Mouse (Mus musculus) frontal cortex, postnatal 10 days (tissue): ENCODE measurements around the gene Tfdp2.
"Not testable (repeated sequence)": the region's sequence is repeated elsewhere in the genome, so short reads cannot be mapped to it uniquely, and the experiment has no call there.

ENCODE experiments used
- DNase-seq, 2 experiments: peaks; one replicate each; pipeline ENCODE4 v3.0.0; 2022; ENCODE audit warnings: low spot score in 2 of 2, mixed read lengths in 1 of 2

Gene Tfdp2

DNA sequence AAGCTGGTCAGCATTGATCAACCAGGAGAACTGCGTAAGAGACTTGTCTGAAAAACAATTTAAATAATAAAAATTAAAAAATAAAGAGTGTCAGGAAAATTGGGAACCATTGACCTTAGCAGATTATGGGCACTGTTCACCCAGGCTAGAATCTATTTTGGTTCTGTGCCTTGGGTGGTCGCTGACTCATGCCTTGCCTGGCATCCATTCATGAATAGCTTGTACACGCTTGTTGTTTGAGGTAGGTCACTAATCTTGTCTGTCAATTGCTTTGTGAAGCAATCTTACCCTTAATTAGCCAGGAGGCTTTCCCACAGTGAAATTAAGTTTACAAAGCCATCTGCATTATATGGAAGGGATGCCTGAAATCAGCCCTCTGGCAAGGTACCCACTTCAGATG, 112.7 kb downstream of the Tfdp2 start:
- DNase-seq, result no peak

- DNase-seq, result no peak
Observed at GRCm38 (mm10) chr9:96312074-96312473, 116.0 kb downstream of the Tfdp2 start.

DNA sequence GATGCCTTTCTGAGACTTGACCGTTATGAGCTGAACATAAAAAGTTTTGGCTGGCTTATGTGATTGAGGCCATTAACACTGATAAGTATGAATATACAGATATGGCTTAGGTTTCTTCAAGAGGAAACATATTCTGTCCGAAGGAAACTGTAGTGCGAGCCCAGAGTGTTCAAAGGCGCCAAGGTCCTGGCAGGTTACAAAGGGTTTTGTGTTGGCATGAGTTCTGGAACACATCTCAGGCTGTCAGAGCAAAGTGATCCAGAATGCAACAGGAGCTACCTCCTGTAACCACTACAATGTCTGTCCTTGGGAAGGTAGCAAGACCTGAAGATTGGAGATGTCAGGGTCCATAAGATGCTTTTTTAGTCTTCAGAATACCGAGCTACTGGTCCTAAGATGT, 123.3 kb downstream of the Tfdp2 start:
- DNase-seq, result no peak

DNA sequence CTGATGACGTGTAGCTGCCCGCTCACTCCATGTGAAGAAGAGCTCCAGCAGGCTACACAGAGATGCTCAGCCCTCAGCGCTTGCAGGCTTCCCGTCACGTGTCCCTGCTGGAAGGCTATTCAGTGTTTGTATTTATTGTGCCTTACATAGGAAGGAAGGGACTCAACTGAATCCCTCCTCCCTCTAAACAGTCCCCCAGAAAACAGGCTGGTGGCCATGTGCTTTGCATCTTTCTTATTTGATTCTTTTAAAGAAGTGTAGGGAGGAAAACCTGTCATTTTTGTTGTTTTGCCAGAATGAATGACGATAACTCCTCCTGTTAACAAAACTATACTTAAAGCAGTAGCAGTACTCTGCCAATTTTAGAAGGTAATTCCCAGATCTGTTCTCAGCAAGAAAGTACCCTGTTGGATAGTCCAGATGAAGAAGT, 124.5 kb downstream of the Tfdp2 start:
- DNase-seq, result no peak

DNA sequence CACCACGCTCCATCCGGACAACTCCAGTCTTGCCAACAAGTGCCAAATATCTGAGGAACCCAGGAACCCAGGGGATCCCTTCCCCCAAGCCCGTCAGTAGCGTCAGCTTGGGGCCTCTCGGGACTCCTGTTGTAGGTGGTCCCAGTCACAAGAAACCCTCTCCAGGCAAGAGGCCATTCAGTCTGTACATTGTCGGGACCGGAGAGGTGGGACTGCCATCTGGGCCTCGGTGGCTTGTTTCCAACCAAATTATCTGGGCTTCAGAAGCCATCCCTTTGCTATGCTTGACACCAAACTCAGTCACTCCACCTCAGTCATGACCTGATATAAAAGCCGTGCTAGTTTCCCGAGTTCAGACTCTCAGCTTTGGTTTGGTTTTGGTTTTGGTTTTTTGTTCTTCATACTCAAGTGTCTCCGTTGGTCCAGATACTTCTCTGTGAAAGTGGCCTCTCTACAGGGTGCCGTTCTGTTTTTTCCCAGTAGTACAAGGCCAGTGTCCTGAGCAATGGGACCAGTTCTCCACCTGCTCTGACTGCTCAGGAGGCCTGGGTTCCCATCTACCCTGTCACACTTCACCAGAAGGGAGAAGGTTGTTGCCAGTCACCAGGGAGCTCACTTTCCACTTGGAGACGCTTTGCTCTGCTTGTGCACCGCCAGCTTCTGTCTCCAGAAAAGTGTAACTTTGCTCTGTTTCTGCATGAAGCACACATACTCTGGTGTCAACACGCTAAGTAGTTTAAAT, 126.5 kb downstream of the Tfdp2 start:
- no peak for DNase-seq

DNA sequence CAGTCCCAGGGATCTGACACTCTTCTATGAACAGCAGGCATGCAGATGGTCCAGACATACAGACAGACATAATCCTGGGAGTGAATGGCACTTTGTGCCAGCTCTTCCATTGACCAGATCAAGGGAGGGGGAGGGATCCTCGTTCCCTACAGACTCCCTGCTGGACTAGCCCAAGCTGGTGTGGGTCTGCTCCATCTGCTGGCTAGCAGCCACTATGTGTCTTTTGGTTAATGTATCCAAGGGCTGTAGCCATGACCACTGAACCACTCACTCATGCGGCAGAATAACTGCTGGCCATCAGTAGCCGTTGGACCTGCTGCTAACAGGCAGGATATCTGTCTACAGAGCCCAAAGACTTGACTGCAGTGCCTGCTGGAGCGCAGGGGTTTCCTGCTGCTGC, 128.4 kb downstream of the Tfdp2 start:
- no peak for DNase-seq

DNA sequence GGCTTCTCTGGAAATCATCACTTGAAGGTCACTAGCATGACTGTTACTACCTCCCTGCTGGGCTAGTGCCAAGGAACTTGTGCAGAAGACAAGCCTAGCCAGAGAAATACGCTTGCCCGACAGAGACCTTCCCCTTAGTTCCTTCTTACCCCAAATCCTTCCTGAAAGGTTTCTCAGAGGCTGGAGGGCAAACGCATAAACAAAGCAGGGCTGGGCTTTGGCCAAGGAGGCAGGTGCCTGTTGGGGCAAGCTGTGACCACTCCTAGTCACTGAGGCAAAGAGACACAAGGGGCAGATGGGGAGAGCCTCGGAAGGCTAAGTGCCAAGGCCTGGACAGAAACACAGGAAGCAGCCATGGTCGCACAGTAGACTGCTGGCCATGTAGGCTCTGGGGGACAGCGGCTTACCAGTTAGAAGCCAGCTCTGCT, 130.4 kb downstream of the Tfdp2 start:
- DNase-seq, result no peak

GRCm38 (mm10) chr9:96328226-96328625, 132.2 kb downstream of the Tfdp2 start:
- DNase-seq, result no peak

DNA sequence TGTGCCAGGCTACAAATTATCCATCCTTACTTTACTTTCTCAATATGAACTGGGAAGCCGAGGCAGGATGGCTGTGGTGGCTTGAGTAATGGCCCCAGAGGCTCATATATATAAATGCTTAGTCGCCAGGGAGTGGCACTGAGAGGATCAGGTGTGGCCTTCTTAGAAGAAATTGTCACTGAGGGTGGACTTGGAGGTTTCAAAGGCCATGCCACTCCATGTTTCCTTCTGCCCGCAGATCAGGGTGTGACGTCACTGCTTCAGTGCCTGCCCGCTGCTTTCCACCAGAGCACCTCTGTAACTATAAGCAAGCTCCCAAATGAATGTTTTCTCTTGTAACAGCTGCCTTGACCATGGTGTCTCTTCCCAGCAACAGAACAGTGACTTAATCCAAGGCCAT, 135.1 kb downstream of the Tfdp2 start:
- no peak for DNase-seq

- no peak for DNase-seq
Observed at GRCm38 (mm10) chr9:96345750-96346149, 149.7 kb downstream of the Tfdp2 start.

GRCm38 (mm10) chr9:96348885-96349284, 152.8 kb downstream of the Tfdp2 start:
- DNase-seq, result no peak

GRCm38 (mm10) chr9:96350010-96350409, 153.9 kb downstream of the Tfdp2 start:
- peak in 1 of 2 experiments; percentile 28 for DNase-seq

DNA sequence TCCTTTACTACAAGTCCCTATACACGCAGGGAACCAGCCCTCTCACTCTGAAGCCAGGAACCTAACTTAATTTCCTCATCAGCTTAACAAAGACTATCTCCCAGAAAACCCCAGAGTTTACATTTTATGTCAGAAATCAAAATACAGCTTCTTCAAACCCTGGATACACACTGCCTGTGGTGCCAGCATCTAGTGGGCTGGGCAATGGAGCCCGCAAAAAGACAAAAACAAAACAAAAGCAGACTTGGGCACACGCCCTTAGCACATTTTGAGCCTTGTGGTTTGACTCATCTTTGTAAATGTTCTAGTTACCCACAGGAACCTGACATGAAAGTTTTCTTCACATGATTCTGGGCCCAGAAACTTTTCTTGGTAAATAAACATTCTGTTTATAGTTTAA, 154.4 kb downstream of the Tfdp2 start:
- DNase-seq, result no peak

- not testable (repeated sequence) for DNase-seq
Observed at GRCm38 (mm10) chr9:96351771-96352170, 155.7 kb downstream of the Tfdp2 start.

- no peak for DNase-seq
Observed at GRCm38 (mm10) chr9:96353121-96353769, 157.2 kb downstream of the Tfdp2 start.

DNA sequence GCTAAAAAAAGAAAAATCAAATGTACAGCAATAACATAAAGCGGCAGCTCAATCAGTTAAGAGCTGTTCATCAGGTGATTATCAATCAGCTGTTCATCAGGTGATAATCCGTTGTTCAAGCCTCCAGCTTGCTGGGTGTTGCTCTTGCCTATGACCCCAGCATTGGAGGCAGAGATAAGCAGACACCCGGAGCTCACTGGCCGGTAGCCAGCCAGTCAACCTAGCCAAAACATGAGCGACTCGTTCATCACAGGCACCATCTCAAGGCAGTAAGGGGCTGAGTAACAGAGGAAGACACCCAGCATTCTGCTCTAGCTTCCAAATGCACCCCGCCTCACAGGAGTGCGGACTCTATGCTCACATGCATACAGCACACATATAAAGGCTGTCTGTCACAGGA, 157.7 kb downstream of the Tfdp2 start:
- no peak for DNase-seq

- no peak for DNase-seq
Observed at GRCm38 (mm10) chr9:96360056-96360455, 164.0 kb downstream of the Tfdp2 start.

DNA sequence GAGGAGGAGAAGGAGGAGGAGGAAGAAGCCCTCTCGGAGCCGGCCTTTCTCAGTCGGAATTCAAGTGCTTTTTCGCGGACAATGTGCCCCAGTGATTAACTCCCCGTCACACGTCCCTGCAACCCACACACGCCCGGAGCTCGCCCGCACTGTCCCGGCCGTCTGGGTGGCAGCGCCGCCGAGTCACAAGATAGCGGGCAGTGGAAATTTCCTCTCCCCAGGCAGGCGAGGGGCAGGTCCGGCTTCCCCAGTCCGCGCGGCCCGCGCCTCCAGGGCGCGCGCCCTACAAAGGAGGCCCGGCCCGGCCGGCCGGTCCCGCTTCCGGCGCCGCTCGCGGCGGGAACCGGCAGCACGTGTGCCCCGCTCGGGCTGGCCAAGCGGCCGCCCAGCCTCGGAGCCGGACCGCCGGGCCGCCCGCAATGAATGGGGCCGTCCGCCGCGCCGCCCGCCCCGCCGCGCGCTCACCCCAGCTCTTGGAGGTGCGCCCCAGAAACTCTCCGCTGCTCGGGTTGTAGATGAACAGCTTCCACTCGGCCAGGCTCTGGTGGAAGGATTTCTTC, 167.6 kb downstream of the Tfdp2 start:
- DNase-seq, result peak; percentile 25 to 61

DNA sequence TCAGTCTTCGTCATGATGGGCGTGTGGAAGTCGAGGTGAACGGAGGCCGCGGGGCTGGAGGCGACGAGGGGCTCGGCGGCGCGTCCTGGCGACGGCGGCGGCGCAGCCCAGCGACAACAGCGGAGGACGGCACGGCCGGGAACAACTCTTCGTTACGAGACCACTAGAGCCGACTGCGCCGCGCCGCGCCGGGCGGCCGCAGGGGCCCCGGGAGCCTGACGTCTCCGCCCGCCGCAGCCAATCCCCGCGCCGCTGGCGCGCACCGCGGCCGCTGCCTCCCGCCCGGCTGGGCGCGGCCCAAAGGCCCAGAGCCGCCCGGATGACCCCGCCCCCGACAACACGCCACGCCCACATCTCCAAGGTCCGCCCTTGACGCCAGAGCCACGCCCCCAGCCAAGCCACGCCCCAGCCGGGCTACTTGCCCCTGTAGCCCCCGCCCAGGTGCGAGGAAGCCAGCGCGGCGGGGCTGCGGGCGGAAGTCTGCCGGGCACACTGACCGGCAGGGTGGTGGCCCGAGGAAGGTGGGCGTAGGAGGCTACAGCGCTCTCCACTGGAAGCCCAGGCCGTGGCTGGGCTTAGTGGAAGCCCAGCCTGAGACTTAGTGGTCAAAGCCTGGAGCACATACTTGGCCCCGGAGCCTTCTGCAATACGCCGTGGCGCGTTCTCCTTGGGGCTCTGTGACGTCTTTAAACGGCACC, 168.2 kb downstream of the Tfdp2 start, which contains the start of gene Atp1b3:
Atp1b3 (minus strand) TSS at position 302 of the 698 bp plus-strand sequence.
- DNase-seq, result peak; percentile 93 to 99

DNA sequence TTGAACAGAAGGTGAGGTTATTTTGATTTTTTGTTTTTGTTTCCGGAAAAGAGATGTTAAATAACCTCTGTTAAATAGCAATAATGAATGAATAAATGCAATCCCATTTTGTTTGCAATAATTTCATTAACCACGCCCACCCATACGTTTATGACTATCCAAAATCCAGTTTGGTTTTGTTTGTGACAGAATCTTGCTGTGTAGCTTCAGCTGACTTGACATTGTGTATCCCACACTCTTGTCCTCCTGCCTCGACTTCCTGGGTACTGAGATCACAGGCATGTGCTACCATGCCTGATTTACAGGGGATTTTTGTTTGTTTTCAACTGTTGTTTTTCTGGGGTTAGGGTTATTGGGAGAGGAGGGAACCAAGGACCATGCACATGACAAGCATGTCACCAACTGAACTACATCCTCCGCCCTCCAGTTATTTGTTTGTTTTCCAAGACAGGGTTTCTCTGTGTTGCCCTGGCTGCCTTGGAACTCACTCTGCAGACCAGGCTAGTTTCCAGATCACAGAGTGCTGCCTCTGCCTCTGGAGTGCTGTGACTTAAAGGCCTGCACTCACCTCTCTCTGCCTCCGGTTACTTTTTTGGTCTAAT, 169.3 kb downstream of the Tfdp2 start:
- DNase-seq, result no peak

DNA sequence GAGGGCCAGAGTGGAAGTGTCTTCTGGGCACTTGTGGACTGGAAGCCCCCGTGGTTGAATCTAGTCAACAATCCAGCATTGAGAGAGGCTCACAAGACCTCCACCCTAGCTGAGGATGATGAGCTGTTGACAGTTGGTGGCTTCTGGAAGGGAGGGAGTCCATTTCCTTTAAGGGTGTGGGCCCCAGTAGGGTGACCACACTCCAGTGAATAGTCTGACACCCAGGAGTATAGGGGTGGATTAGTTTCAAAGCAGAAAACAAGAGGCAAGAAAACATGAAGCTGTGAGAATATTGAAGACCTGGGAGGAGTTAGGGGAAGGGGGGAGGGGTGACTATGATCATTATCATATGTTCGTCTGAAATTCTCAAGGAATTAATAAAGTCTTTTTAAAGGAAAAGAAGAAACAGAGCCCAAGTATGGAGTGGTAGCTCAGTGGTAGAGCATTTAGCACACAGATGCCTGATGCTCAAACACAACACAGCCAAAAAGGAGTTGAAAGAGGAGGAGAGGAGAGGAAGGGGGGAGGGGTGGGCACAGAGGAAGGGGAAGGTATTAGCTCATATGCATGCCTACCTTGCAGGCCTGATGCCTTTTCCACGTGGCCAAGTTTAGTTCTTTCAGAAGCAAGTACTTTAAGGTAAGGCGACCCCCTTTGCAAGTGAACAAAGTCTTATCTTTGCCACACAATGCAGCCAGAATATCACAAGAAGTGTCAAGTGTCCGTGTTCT, 173.7 kb downstream of the Tfdp2 start:
- no peak for DNase-seq
